Mouse (Mus musculus) CD4-positive, CD25-positive, alpha-beta regulatory T cell, adult 2 months (primary cell): Measurements from ENCODE around the gene Chst3.
"Not testable (repeated sequence)": the region's sequence is repeated elsewhere in the genome, so short reads cannot be mapped to it uniquely, and the experiment has no call there.

ENCODE experiments used
- DNase-seq: peaks from one replicate; pipeline ENCODE4 v3.0.0-alpha.2; 2012; ENCODE audit warnings: low read depth, low spot score

The Chst3 gene

GRCm38 (mm10) chr10:60218591-60219499, at the start of gene Chst3:
Gene Chst3 (minus strand): TSS chr10:60219260.
- peak; percentile 44 for DNase-seq

GRCm38 (mm10) chr10:60268738-60269137, 49.7 kb upstream of the Chst3 start:
- DNase-seq: no peak

GRCm38 (mm10) chr10:60266842-60267401, 47.9 kb upstream of the Chst3 start:
- DNase-seq: no peak

GRCm38 (mm10) chr10:60265252-60265651, 46.2 kb upstream of the Chst3 start:
- DNase-seq: no peak

- no peak for DNase-seq
These were observed 44.3 kb upstream of the Chst3 start for GRCm38 (mm10) chr10:60263351-60263750.

GRCm38 (mm10) chr10:60262386-60262785, 43.3 kb upstream of the Chst3 start:
- DNase-seq: peak; percentile 40

GRCm38 (mm10) chr10:60261530-60261929, 42.5 kb upstream of the Chst3 start:
- no peak for DNase-seq

GRCm38 (mm10) chr10:60260557-60261294, 41.7 kb upstream of the Chst3 start:
- DNase-seq: no peak

GRCm38 (mm10) chr10:60257261-60257825, 38.3 kb upstream of the Chst3 start:
- DNase-seq: no peak

- no peak for DNase-seq
These were observed 37.0 kb upstream of the Chst3 start for GRCm38 (mm10) chr10:60256088-60256487.

GRCm38 (mm10) chr10:60252606-60253005, 33.5 kb upstream of the Chst3 start:
- no peak for DNase-seq

GRCm38 (mm10) chr10:60252187-60252586, 33.1 kb upstream of the Chst3 start:
- DNase-seq: no peak

- DNase-seq: no peak
These were observed 31.4 kb upstream of the Chst3 start for GRCm38 (mm10) chr10:60250426-60250965.

GRCm38 (mm10) chr10:60248345-60248744, 29.3 kb upstream of the Chst3 start:
- not testable (repeated sequence) for DNase-seq

- DNase-seq: peak; percentile 81
These were observed 27.5 kb upstream of the Chst3 start for GRCm38 (mm10) chr10:60246519-60246918.

- DNase-seq: no peak
These were observed 26.6 kb upstream of the Chst3 start for GRCm38 (mm10) chr10:60245635-60246034.

GRCm38 (mm10) chr10:60245041-60245440, 26.0 kb upstream of the Chst3 start:
- DNase-seq: peak; percentile 93

- no peak for DNase-seq
These were observed 24.9 kb upstream of the Chst3 start for GRCm38 (mm10) chr10:60243941-60244340.

- no peak for DNase-seq
These were observed 21.4 kb upstream of the Chst3 start for GRCm38 (mm10) chr10:60240416-60240815.

- peak; percentile 64 for DNase-seq
These were observed 18.6 kb upstream of the Chst3 start for GRCm38 (mm10) chr10:60237475-60238154.

- not testable (repeated sequence) for DNase-seq
These were observed 16.8 kb upstream of the Chst3 start for GRCm38 (mm10) chr10:60235876-60236275.
